Mouse (Mus musculus) liver, adult 2 months (tissue): ENCODE measurements around the gene Gper1. TPM values are rescaled to one million over a fixed set of nuclear protein-coding genes. Genes with fewer than 3 reads are reported as not detected.

Experiments
- DNase-seq: peaks from one replicate; pipeline ENCODE4 v3.0.0-alpha.2; 2011; ENCODE audit warnings: low read depth, low spot score; ENCODE audit errors: extremely low read depth
- H3K27ac ChIP-seq: fragments of 200-500 bp; replicated peaks from 2 replicates; pipeline ENCODE4 v1.5.1; 2012; ENCODE audit warnings: low read depth, mild to moderate bottlenecking, control low read depth, inconsistent platforms, low read length; ENCODE audit not compliant: insufficient read depth
- H3K27me3 ChIP-seq: fragments of 200-500 bp; 2 replicates; pipeline ENCODE4 v1.6.1; 2012; ENCODE audit warnings: mild to moderate bottlenecking, moderate library complexity, low read length, inconsistent platforms; ENCODE audit not compliant: control insufficient read depth, insufficient read depth
- H3K36me3 ChIP-seq: fragments of 200-500 bp; 2 replicates; pipeline ENCODE4 v1.6.1; 2012; ENCODE audit warnings: low read length, inconsistent platforms; ENCODE audit not compliant: control insufficient read depth, insufficient read depth
- H3K4me1 ChIP-seq: fragments of 200-500 bp; 2 replicates; pipeline ENCODE4 v1.6.1; 2011; ENCODE audit warnings: low read length; ENCODE audit not compliant: control insufficient read depth, insufficient read depth
- H3K4me3 ChIP-seq: fragments of 200-500 bp; 2 replicates; pipeline ENCODE4 v1.5.1; 2011; ENCODE audit warnings: low read depth, mild to moderate bottlenecking, control low read depth, low read length, moderate library complexity; ENCODE audit not compliant: insufficient read depth
- H3K79me2 ChIP-seq: fragments of 200-500 bp; 2 replicates; pipeline ENCODE4 v1.6.1; 2012; ENCODE audit warnings: inconsistent platforms, mild to moderate bottlenecking, low read length, moderate library complexity; ENCODE audit not compliant: control insufficient read depth, insufficient read depth
- H3K9ac ChIP-seq: fragments of 200-500 bp; 2 replicates; pipeline ENCODE4 v1.6.1; 2012; ENCODE audit warnings: low read depth, mild to moderate bottlenecking, control low read depth, inconsistent platforms, low read length
- CTCF ChIP-seq: fragments of 200-500 bp; IDR thresholded peaks from 2 replicates; pipeline ENCODE4 v1.5.1; 2011; ENCODE audit warnings: low read depth, low read length, control low read depth
- POLR2A ChIP-seq: fragments of 200-500 bp; IDR thresholded peaks from 2 replicates; pipeline ENCODE4 v1.6.1; 2011; ENCODE audit warnings: low read length, control low read depth; ENCODE audit not compliant: insufficient read depth; ENCODE audit errors: extremely low read depth
- WGBS: fragments of 180-500 bp; shearing (Covaris S2); methylation state at CpG from one replicate; pipeline ENCODE4 v1.1.7; 2018; 5-methylcytosine and 5-hydroxymethylcytosine counted together
- polyA plus RNA-seq: library from polyadenylated mRNA; depleted of rRNA; stranded (reverse); fragments of >200 nt; gene quantifications from 2 replicates; pipeline ENCODE4 v1.2.3, GENCODE M21; 2012
- total RNA-seq: library from RNA; depleted of rRNA; stranded (reverse); fragments of >200 nt; gene quantifications from 2 replicates; pipeline ENCODE4 v1.2.3, GENCODE M21; 2014

The Gper1 gene
- total and polyA plus RNA-seq, 2 experiments, result 0.02 TPM; not detected in 1

- Histone ChIP-seq H3K27ac (no peak overlapping the region), H3K79me2 (no peaks in the 10 kb centered on the region), H3K4me3 (no peak overlapping the region), H3K4me1 (no peaks in the 10 kb centered on the region), H3K9ac (no peak overlapping the region), H3K36me3 (no peaks in the 10 kb centered on the region), H3K27me3 (no peaks in the 10 kb centered on the region)
- no peak for TF ChIP-seq POLR2A
- peak; percentile 30; the same call in 1 of the 2 replicates for TF ChIP-seq CTCF
- WGBS, result 95% methylated on average over 4 of the region's 4 CpGs
- no peak for DNase-seq
Observed at GRCm38 (mm10) chr5:139416942-139417341, 6.0 kb upstream of the Gper1 start.

GRCm38 (mm10) chr5:139417480-139417879 lies 5.5 kb upstream of the Gper1 start:
- DNase-seq, result no peak
- H3K4me1 ChIP-seq, result no peaks in the 10 kb centered on the region
- H3K27me3 ChIP-seq, result no peaks in the 10 kb centered on the region
- H3K36me3 ChIP-seq, result no peaks in the 10 kb centered on the region
- no peaks in the 10 kb centered on the region for H3K79me2 ChIP-seq
- H3K9ac ChIP-seq, result no peak overlapping the region
- TF ChIP-seq POLR2A, result no peak
- no peak for TF ChIP-seq CTCF
- 82% methylated on average over 3 of the region's 3 CpGs for WGBS
- no peak overlapping the region for H3K4me3 ChIP-seq
- H3K27ac ChIP-seq, result no peak overlapping the region

GRCm38 (mm10) chr5:139418110-139418509 lies 4.8 kb upstream of the Gper1 start:
- H3K27me3 ChIP-seq, result no peaks in the 10 kb centered on the region
- no peak for DNase-seq
- no peaks in the 10 kb centered on the region for H3K4me1 ChIP-seq
- no peaks in the 10 kb centered on the region for H3K36me3 ChIP-seq
- H3K9ac ChIP-seq, result no peak overlapping the region
- 81% methylated on average over 2 of the region's 2 CpGs for WGBS
- no peak overlapping the region for H3K27ac ChIP-seq
- no peaks in the 10 kb centered on the region for H3K79me2 ChIP-seq
- H3K4me3 ChIP-seq, result no peak overlapping the region
- TF ChIP-seq CTCF (no peak), POLR2A (no peak)

GRCm38 (mm10) chr5:139418633-139419032 lies 4.3 kb upstream of the Gper1 start:
- H3K9ac ChIP-seq, result no peak overlapping the region
- WGBS, result 69% methylated on average over 3 of the region's 3 CpGs

GRCm38 (mm10) chr5:139425198-139425597 lies 2.2 kb downstream of the Gper1 start:
- no peak overlapping the region for H3K27ac ChIP-seq
- H3K36me3 ChIP-seq, result no peaks in the 10 kb centered on the region
- DNase-seq, result no peak
- no peak for TF ChIP-seq POLR2A
- no peak for TF ChIP-seq CTCF
- WGBS, result 82% methylated on average over 9 of the region's 9 CpGs
- no peaks in the 10 kb centered on the region for H3K79me2 ChIP-seq
- no peaks in the 10 kb centered on the region for H3K4me1 ChIP-seq
- no peaks in the 10 kb centered on the region for H3K27me3 ChIP-seq
- H3K4me3 ChIP-seq, result no peak overlapping the region
- H3K9ac ChIP-seq, result no peak overlapping the region

More at GRCm38 (mm10) chr5:139418633-139419032, 4.3 kb upstream of the Gper1 start:
- no peaks in the 10 kb centered on the region for H3K27me3 ChIP-seq
- no peak overlapping the region for H3K4me3 ChIP-seq
- no peak for DNase-seq
- no peaks in the 10 kb centered on the region for H3K79me2 ChIP-seq
- TF ChIP-seq CTCF (no peak), POLR2A (no peak)
- no peaks in the 10 kb centered on the region for H3K36me3 ChIP-seq
- no peaks in the 10 kb centered on the region for H3K4me1 ChIP-seq
- H3K27ac ChIP-seq, result no peak overlapping the region

GRCm38 (mm10) chr5:139427001-139427400 lies 4.0 kb downstream of the Gper1 start:
- Histone ChIP-seq H3K27ac (no peak overlapping the region), H3K27me3 (no peaks in the 10 kb centered on the region), H3K79me2 (no peaks in the 10 kb centered on the region), H3K36me3 (no peaks in the 10 kb centered on the region), H3K4me3 (no peak overlapping the region), H3K4me1 (no peaks in the 10 kb centered on the region), H3K9ac (no peak overlapping the region)
- peak; percentile 61 for DNase-seq
- TF ChIP-seq POLR2A, result no peak
- no peak for TF ChIP-seq CTCF
- 55% methylated on average over 9 of the region's 9 CpGs for WGBS
